Mouse (Mus musculus) liver, embryonic 15.5 days (tissue): ENCODE measurements around the gene Serpinb7. TPM values are rescaled to one million over a fixed set of nuclear protein-coding genes. Genes with fewer than 3 reads are reported as not detected.

Source experiments
- ATAC-seq: fragments of 200-750 bp; cut with Nextera tagmentation; 2 replicates; pipeline ENCODE4 v1.8.0; 2017; ENCODE audit warnings: moderate number of reproducible peaks, mild to moderate bottlenecking, moderate library complexity; ENCODE audit not compliant: insufficient read depth
- H3K27ac ChIP-seq: fragments of 300-500 bp; sonication (generic); replicated peaks from 2 replicates; pipeline ENCODE4 v1.5.1; 2015; ENCODE audit warnings: mild to moderate bottlenecking, inconsistent platforms
- H3K27me3 ChIP-seq: fragments of 300-500 bp; sonication (generic); 2 replicates; pipeline ENCODE4 v1.6.1; 2015; ENCODE audit warnings: mild to moderate bottlenecking, inconsistent platforms
- H3K36me3 ChIP-seq: fragments of 300-500 bp; sonication (generic); replicated peaks from 2 replicates; pipeline ENCODE4 v1.6.1; 2015; ENCODE audit warnings: moderate library complexity, mild to moderate bottlenecking, inconsistent platforms
- H3K4me1 ChIP-seq: fragments of 300-500 bp; sonication (generic); replicated peaks from 2 replicates; pipeline ENCODE4 v1.6.1; 2015; ENCODE audit warnings: inconsistent platforms
- H3K4me2 ChIP-seq: fragments of 300-500 bp; sonication (generic); 2 replicates; pipeline ENCODE4 v1.6.1; 2015; ENCODE audit warnings: moderate library complexity, mild to moderate bottlenecking, inconsistent platforms
- H3K4me3 ChIP-seq: fragments of 300-500 bp; sonication (generic); replicated peaks from 2 replicates; pipeline ENCODE4 v1.5.1; 2015; ENCODE audit warnings: mild to moderate bottlenecking, inconsistent platforms
- H3K9ac ChIP-seq: fragments of 300-500 bp; sonication (generic); 2 replicates; pipeline ENCODE4 v1.6.1; 2015; ENCODE audit warnings: moderate library complexity, mild to moderate bottlenecking, inconsistent platforms
- H3K9me3 ChIP-seq: fragments of 300-500 bp; sonication (generic); replicated peaks from 2 replicates; pipeline ENCODE4 v1.6.1; 2016; ENCODE audit warnings: inconsistent platforms
- WGBS: fragments of 180-500 bp; shearing (Covaris S2); methylation state at CpG from one replicate; pipeline ENCODE4 v1.1.7; 2015; ENCODE audit warnings: mixed read lengths; ENCODE audit not compliant: insufficient replicate concordance; 5-methylcytosine and 5-hydroxymethylcytosine counted together
- polyA plus RNA-seq: library from polyadenylated mRNA; unstranded; fragments of >200 nt; fragmentation: Nextera tagmentation; extraction: Ambion mirVana; gene quantifications from 2 replicates; pipeline ENCODE4 v1.2.1, GENCODE M21; 2015

Serpinb7 gene
- polyA plus RNA-seq, 1 experiment from 2014 or later: 0.09 TPM

DNA sequence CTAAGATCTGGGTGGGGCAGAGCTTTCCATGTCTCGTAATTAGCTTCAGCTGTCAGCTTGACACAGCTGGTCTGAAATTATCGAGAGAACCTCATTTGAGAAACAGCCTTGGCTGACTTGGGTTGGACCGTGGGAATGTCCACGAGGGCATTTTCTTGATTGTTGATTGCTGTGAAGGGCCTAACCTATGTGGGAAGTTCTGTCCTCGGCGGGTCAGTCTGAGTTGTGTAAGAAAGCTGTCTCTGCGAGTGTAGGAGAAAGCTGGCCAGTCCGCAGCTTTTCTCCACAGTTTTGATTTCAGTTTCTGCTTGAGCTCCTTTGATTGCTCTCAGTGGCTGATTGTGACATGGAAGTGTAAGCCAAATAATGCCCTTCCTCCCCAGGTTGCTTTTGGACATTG is 90.1 kb downstream of the Serpinb7 start:
- H3K4me2 ChIP-seq: no peak overlapping the region
- WGBS: 54% methylated on average over 8 of the region's 8 CpGs

DNA sequence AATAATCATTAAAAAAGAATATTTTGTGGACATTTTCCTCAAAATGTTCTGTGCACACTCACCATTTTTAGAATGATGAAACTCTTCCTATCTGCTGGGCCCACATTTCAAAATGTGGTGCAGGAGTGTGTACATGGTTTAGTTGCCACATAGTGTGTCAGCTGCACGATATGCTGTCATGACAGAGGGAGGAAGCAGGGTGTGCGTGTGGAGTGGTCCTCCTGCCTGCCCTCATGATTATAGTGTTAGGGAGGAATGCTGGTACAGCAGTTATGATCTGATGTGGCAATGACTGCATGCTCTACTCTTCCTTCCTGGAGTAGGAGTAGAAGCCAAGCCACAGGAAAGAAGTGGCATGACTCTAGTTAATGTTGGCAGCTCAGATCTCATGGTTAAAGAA is 97.3 kb downstream of the Serpinb7 start:
- 15% methylated on average over 2 of the region's 2 CpGs for WGBS
- H3K9ac ChIP-seq: no peak overlapping the region
- H3K27me3 ChIP-seq: no peaks in the 10 kb centered on the region
- no peaks in the 10 kb centered on the region for H3K4me1 ChIP-seq
- H3K4me2 ChIP-seq: no peak overlapping the region
- H3K9me3 ChIP-seq: no peaks in the 10 kb centered on the region
- H3K27ac ChIP-seq: peak overlapping the region; percentile 15; the same call in 1 of the 2 replicates
- ATAC-seq: peak; percentile 69
- H3K36me3 ChIP-seq: no peaks in the 10 kb centered on the region
- H3K4me3 ChIP-seq: no peak overlapping the region

More for the DNA sequence above, 90.1 kb downstream of the Serpinb7 start:
- Histone ChIP-seq H3K9me3 (no peaks in the 10 kb centered on the region), H3K9ac (no peak overlapping the region), H3K36me3 (no peaks in the 10 kb centered on the region), H3K4me1 (no peaks in the 10 kb centered on the region), H3K4me3 (no peak overlapping the region), H3K27ac (no peak overlapping the region), H3K27me3 (no peaks in the 10 kb centered on the region)
- ATAC-seq: no peak

DNA sequence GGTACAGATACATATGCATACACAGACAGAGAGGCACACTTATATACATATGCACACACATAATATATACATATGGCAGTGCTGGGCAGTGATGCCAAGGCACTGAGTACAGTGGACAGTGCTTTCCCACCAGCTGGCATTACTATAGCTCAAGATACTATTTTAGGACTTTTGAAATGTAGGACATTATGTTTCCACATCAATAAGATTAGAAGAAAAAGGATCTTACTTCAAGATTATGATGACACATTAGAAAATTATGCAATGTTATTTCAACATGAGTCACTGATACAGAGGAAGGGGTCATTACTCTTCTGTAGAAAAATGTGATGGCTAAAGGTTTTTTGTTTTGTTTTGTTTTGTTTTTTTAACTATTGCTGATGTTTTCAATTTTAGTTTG is 102.6 kb downstream of the Serpinb7 start:
- H3K36me3 ChIP-seq: no peaks in the 10 kb centered on the region
- H3K9ac ChIP-seq: no peak overlapping the region
- ATAC-seq: no peak
- no peak overlapping the region for H3K4me2 ChIP-seq
- no peaks in the 10 kb centered on the region for H3K4me1 ChIP-seq
- no peak overlapping the region for H3K4me3 ChIP-seq
- H3K27me3 ChIP-seq: no peaks in the 10 kb centered on the region
- no peaks in the 10 kb centered on the region for H3K9me3 ChIP-seq
- H3K27ac ChIP-seq: no peak overlapping the region

Other genes starting within 250 kb of the Serpinb7 start
- not detected in 2 replicates for gene Serpinb3b, start 121.3 kb upstream of the Serpinb7 start, polyA plus RNA-seq
- not detected in 2 replicates for gene Serpinb3c, start 121.3 kb upstream of the Serpinb7 start, polyA plus RNA-seq
- not detected in 2 replicates for gene Serpinb11, start 38.5 kb upstream of the Serpinb7 start, polyA plus RNA-seq
- gene Serpinb2, start 111.8 kb downstream of the Serpinb7 start, polyA plus RNA-seq: 2.4 TPM in 2 replicates
- 0.26 and 0.39 TPM in 2 replicates for gene Serpinb8, start 190.4 kb downstream of the Serpinb7 start, polyA plus RNA-seq